Mouse (Mus musculus) urinary bladder, postnatal 4 days (tissue): ENCODE data around the gene Slc38a11.

Source experiments
- DNase-seq, 2 experiments: peaks; one replicate each; pipeline ENCODE4 v3.0.0; 2021 to 2022; ENCODE audit warnings: low spot score in 2 of 2

Gene Slc38a11

GRCm38 (mm10) chr2:65363828-65364497 is at the start of gene Slc38a11:
Slc38a11 (minus strand) TSS chr2:65364034.
- DNase-seq = no peak

- no peak for DNase-seq
These were observed 43.3 kb upstream of the Slc38a11 start for GRCm38 (mm10) chr2:65407110-65407509.

- no peak for DNase-seq
These were observed 41.6 kb upstream of the Slc38a11 start for GRCm38 (mm10) chr2:65405407-65405806.

- DNase-seq = no peak
These were observed 38.2 kb upstream of the Slc38a11 start for GRCm38 (mm10) chr2:65402001-65402400.

- DNase-seq = no peak
These were observed 36.1 kb upstream of the Slc38a11 start for GRCm38 (mm10) chr2:65399938-65400337.

GRCm38 (mm10) chr2:65396128-65396527 is 32.3 kb upstream of the Slc38a11 start:
- no peak for DNase-seq

GRCm38 (mm10) chr2:65393061-65393460 is 29.2 kb upstream of the Slc38a11 start:
- DNase-seq = no peak

GRCm38 (mm10) chr2:65391322-65391721 is 27.5 kb upstream of the Slc38a11 start:
- DNase-seq = no peak

GRCm38 (mm10) chr2:65384815-65385214 is 21.0 kb upstream of the Slc38a11 start:
- DNase-seq = no peak

GRCm38 (mm10) chr2:65382485-65382884 is 18.7 kb upstream of the Slc38a11 start:
- DNase-seq = no peak

- no peak for DNase-seq
These were observed 14.6 kb upstream of the Slc38a11 start for GRCm38 (mm10) chr2:65378425-65378824.

- DNase-seq = no peak
These were observed 10.6 kb upstream of the Slc38a11 start for GRCm38 (mm10) chr2:65374410-65374809.

GRCm38 (mm10) chr2:65373076-65373475 is 9.2 kb upstream of the Slc38a11 start:
- no peak for DNase-seq

GRCm38 (mm10) chr2:65360736-65361475 is 2.9 kb downstream of the Slc38a11 start:
- no peak for DNase-seq

- DNase-seq = no peak
These were observed 16.5 kb downstream of the Slc38a11 start for GRCm38 (mm10) chr2:65347367-65347766.

GRCm38 (mm10) chr2:65346915-65347314 is 16.9 kb downstream of the Slc38a11 start:
- DNase-seq = no peak

- DNase-seq = no peak
These were observed 17.8 kb downstream of the Slc38a11 start for GRCm38 (mm10) chr2:65346037-65346436.

GRCm38 (mm10) chr2:65342057-65342456 is 21.8 kb downstream of the Slc38a11 start:
- peak in 1 of 2 experiments; percentile 23 for DNase-seq

- no peak for DNase-seq
These were observed 23.0 kb downstream of the Slc38a11 start for GRCm38 (mm10) chr2:65340839-65341238.

GRCm38 (mm10) chr2:65337378-65338140 is 26.3 kb downstream of the Slc38a11 start:
- peak in 1 of 2 experiments; percentile 31 for DNase-seq

GRCm38 (mm10) chr2:65336608-65337007 is 27.2 kb downstream of the Slc38a11 start:
- no peak for DNase-seq

GRCm38 (mm10) chr2:65334091-65334490 is 29.7 kb downstream of the Slc38a11 start:
- DNase-seq = no peak
